Mouse (Mus musculus) urinary bladder, postnatal 25 days (tissue): ENCODE measurements around the gene Phc1.
"Not testable (repeated sequence)": the region's sequence is repeated elsewhere in the genome, so short reads cannot be mapped to it uniquely, and the experiment has no call there.

Source experiments
- DNase-seq: peaks from one replicate; pipeline ENCODE4 v3.0.0; 2022; ENCODE audit warnings: low spot score

Gene Phc1

GRCm38 (mm10) chr6:122340349-122341000, at the start of gene Phc1:
Gene Phc1 (minus strand): TSS chr6:122340561.
- no peak for DNase-seq

- DNase-seq, result not testable (repeated sequence)
Observed at GRCm38 (mm10) chr6:122389986-122390385, 49.6 kb upstream of the Phc1 start.

GRCm38 (mm10) chr6:122387177-122388028, 47.0 kb upstream of the Phc1 start:
- not testable (repeated sequence) for DNase-seq

GRCm38 (mm10) chr6:122385724-122386123, 45.4 kb upstream of the Phc1 start:
- no peak for DNase-seq

GRCm38 (mm10) chr6:122384886-122385285, 44.5 kb upstream of the Phc1 start:
- DNase-seq, result no peak

GRCm38 (mm10) chr6:122383211-122383610, 42.9 kb upstream of the Phc1 start:
- no peak for DNase-seq

GRCm38 (mm10) chr6:122382046-122382445, 41.7 kb upstream of the Phc1 start:
- DNase-seq, result no peak

- DNase-seq, result no peak
Observed at GRCm38 (mm10) chr6:122368245-122368644, 27.9 kb upstream of the Phc1 start.

- no peak for DNase-seq
Observed at GRCm38 (mm10) chr6:122366976-122367375, 26.6 kb upstream of the Phc1 start.

GRCm38 (mm10) chr6:122366287-122366686, 25.9 kb upstream of the Phc1 start:
- DNase-seq, result no peak

- DNase-seq, result no peak
Observed at GRCm38 (mm10) chr6:122365706-122366105, 25.3 kb upstream of the Phc1 start.

- DNase-seq, result no peak
Observed at GRCm38 (mm10) chr6:122357089-122357488, 16.7 kb upstream of the Phc1 start.

GRCm38 (mm10) chr6:122355909-122356308, 15.5 kb upstream of the Phc1 start:
- no peak for DNase-seq

- not testable (repeated sequence) for DNase-seq
Observed at GRCm38 (mm10) chr6:122347326-122347725, 7.0 kb upstream of the Phc1 start.

- DNase-seq, result no peak
Observed at GRCm38 (mm10) chr6:122346399-122346798, 6.0 kb upstream of the Phc1 start.

- no peak for DNase-seq
Observed at GRCm38 (mm10) chr6:122345731-122346130, 5.4 kb upstream of the Phc1 start.

GRCm38 (mm10) chr6:122344386-122345116, 4.2 kb upstream of the Phc1 start:
- no peak for DNase-seq

GRCm38 (mm10) chr6:122343719-122344118, 3.4 kb upstream of the Phc1 start:
- DNase-seq, result no peak

- DNase-seq, result no peak
Observed at GRCm38 (mm10) chr6:122342125-122342524, 1.8 kb upstream of the Phc1 start.

- DNase-seq, result no peak
Observed at GRCm38 (mm10) chr6:122341038-122341810, 863 bp upstream of the Phc1 start.

GRCm38 (mm10) chr6:122339648-122340341, 566 bp downstream of the Phc1 start:
- DNase-seq, result peak; percentile 86
